Mouse (Mus musculus): ENCODE measurements at regions not wholly inside any gene's neighbourhood (a gene's known extent, or its start where the extent isn't known, plus 50 kb on each side); places are given as distances from the start of the nearest gene placed in this dataset.
A peak's percentile ranks its signal among the peaks of the same experiment; 100 is the strongest.

GRCm38 (mm10) chrX:145672776-145673175 is 167.8 kb upstream of the Amot start:
- DNase-seq (ENCODE audit: low spot score) (peak; percentile 25), ATAC-seq (ENCODE audit: low FRiP score) (0 out of 2 replicates have a peak, but pooled peaks have one; percentile 33)
- no peaks in the 10 kb centered on the region for H3K36me3 ChIP-seq (ENCODE audit: control insufficient read depth, insufficient read depth, low read length)
- H3K4me3 ChIP-seq (ENCODE audit: low read depth, low read length), result no peak overlapping the region
- H3K9ac ChIP-seq (ENCODE audit: low read depth, low read length), result no peak overlapping the region
- H3K9me3 ChIP-seq (ENCODE audit: control insufficient read depth, low read length), result no peaks in the 10 kb centered on the region
- H3K4me1 ChIP-seq (replicated peaks; ENCODE audit: control insufficient read depth, insufficient read depth, low read length), result no peaks in the 10 kb centered on the region
- H3K27me3 ChIP-seq (ENCODE audit: control insufficient read depth, insufficient read depth, low read length), result no peaks in the 10 kb centered on the region
- H3K27ac ChIP-seq (ENCODE audit: low read depth, low read length), result no peak overlapping the region
- no peak overlapping the region for H3K4me2 ChIP-seq (replicated peaks; ENCODE audit: low read depth, low read length)

GRCm38 (mm10) chrX:145651647-145652046 is 146.7 kb upstream of the Amot start:
- 80% methylated on average over 2 of the region's 2 CpGs for WGBS
- H3K9me3 ChIP-seq (ENCODE audit: control insufficient read depth, low read length), result no peaks in the 10 kb centered on the region
- no peak overlapping the region for H3K9ac ChIP-seq (ENCODE audit: low read depth, low read length)
- H3K27ac ChIP-seq (ENCODE audit: low read depth, low read length), result no peak overlapping the region
- no peaks in the 10 kb centered on the region for H3K4me1 ChIP-seq (replicated peaks; ENCODE audit: control insufficient read depth, insufficient read depth, low read length)
- ATAC-seq (ENCODE audit: low FRiP score) (no peak), DNase-seq (ENCODE audit: low spot score) (no peak)
- no peaks in the 10 kb centered on the region for H3K36me3 ChIP-seq (ENCODE audit: control insufficient read depth, insufficient read depth, low read length)
- H3K4me3 ChIP-seq (ENCODE audit: low read depth, low read length), result no peak overlapping the region
- H3K4me2 ChIP-seq (replicated peaks; ENCODE audit: low read depth, low read length), result no peak overlapping the region
- no peaks in the 10 kb centered on the region for H3K27me3 ChIP-seq (ENCODE audit: control insufficient read depth, insufficient read depth, low read length)

GRCm38 (mm10) chrX:145619649-145620048 is 114.7 kb upstream of the Amot start:
- Histone ChIP-seq H3K36me3 (ENCODE audit: control insufficient read depth, insufficient read depth, low read length) (no peaks in the 10 kb centered on the region), H3K9ac (ENCODE audit: low read depth, low read length) (no peak overlapping the region), H3K27me3 (ENCODE audit: control insufficient read depth, insufficient read depth, low read length) (no peaks in the 10 kb centered on the region), H3K4me1 (replicated peaks; ENCODE audit: control insufficient read depth, insufficient read depth, low read length) (no peaks in the 10 kb centered on the region), H3K27ac (ENCODE audit: low read depth, low read length) (no peak overlapping the region), H3K4me2 (replicated peaks; ENCODE audit: low read depth, low read length) (no peak overlapping the region), H3K9me3 (ENCODE audit: control insufficient read depth, low read length) (no peaks in the 10 kb centered on the region), H3K4me3 (ENCODE audit: low read depth, low read length) (no peak overlapping the region)
- DNase-seq (ENCODE audit: low spot score), result no peak
- WGBS, result 70% methylated on average over 3 of the region's 3 CpGs
- ATAC-seq (ENCODE audit: low FRiP score), result no peak

- Histone ChIP-seq H3K27me3 (ENCODE audit: control insufficient read depth, insufficient read depth, low read length) (no peaks in the 10 kb centered on the region), H3K27ac (ENCODE audit: low read depth, low read length) (no peak overlapping the region), H3K4me1 (replicated peaks; ENCODE audit: control insufficient read depth, insufficient read depth, low read length) (no peaks in the 10 kb centered on the region), H3K36me3 (ENCODE audit: control insufficient read depth, insufficient read depth, low read length) (no peaks in the 10 kb centered on the region), H3K4me3 (ENCODE audit: low read depth, low read length) (no peak overlapping the region), H3K9ac (ENCODE audit: low read depth, low read length) (no peak overlapping the region), H3K9me3 (ENCODE audit: control insufficient read depth, low read length) (no peaks in the 10 kb centered on the region), H3K4me2 (replicated peaks; ENCODE audit: low read depth, low read length) (no peak overlapping the region)
- 91% methylated on average over 10 of the region's 10 CpGs for WGBS
- no peak for DNase-seq (ENCODE audit: low spot score)
- no peak for ATAC-seq (ENCODE audit: low FRiP score)
Observed at GRCm38 (mm10) chrX:145602085-145602484, 97.1 kb upstream of the Amot start.

- Histone ChIP-seq H3K9ac (ENCODE audit: low read depth, low read length) (no peak overlapping the region), H3K9me3 (ENCODE audit: control insufficient read depth, low read length) (no peaks in the 10 kb centered on the region), H3K27me3 (ENCODE audit: control insufficient read depth, insufficient read depth, low read length) (no peaks in the 10 kb centered on the region), H3K4me2 (replicated peaks; ENCODE audit: low read depth, low read length) (no peak overlapping the region), H3K36me3 (ENCODE audit: control insufficient read depth, insufficient read depth, low read length) (no peaks in the 10 kb centered on the region), H3K27ac (ENCODE audit: low read depth, low read length) (no peak overlapping the region), H3K4me3 (ENCODE audit: low read depth, low read length) (no peak overlapping the region), H3K4me1 (replicated peaks; ENCODE audit: control insufficient read depth, insufficient read depth, low read length) (no peaks in the 10 kb centered on the region)
- 54% methylated on average over 1 of the region's 1 CpGs for WGBS
- no peak for DNase-seq (ENCODE audit: low spot score)
- ATAC-seq (ENCODE audit: low FRiP score), result no peak
Observed at GRCm38 (mm10) chrX:145590733-145591132, 85.8 kb upstream of the Amot start.

- H3K9ac ChIP-seq (ENCODE audit: low read depth, low read length), result no peak overlapping the region
- no peak overlapping the region for H3K4me2 ChIP-seq (replicated peaks; ENCODE audit: low read depth, low read length)
- H3K27ac ChIP-seq (ENCODE audit: low read depth, low read length), result no peak overlapping the region
- no peaks in the 10 kb centered on the region for H3K36me3 ChIP-seq (ENCODE audit: control insufficient read depth, insufficient read depth, low read length)
- no peaks in the 10 kb centered on the region for H3K9me3 ChIP-seq (ENCODE audit: control insufficient read depth, low read length)
- ATAC-seq (ENCODE audit: low FRiP score) (no peak), DNase-seq (ENCODE audit: low spot score) (no peak)
- H3K4me3 ChIP-seq (ENCODE audit: low read depth, low read length), result no peak overlapping the region
- 80% methylated on average over 3 of the region's 3 CpGs for WGBS
- no peaks in the 10 kb centered on the region for H3K27me3 ChIP-seq (ENCODE audit: control insufficient read depth, insufficient read depth, low read length)
- no peaks in the 10 kb centered on the region for H3K4me1 ChIP-seq (replicated peaks; ENCODE audit: control insufficient read depth, insufficient read depth, low read length)
Observed at GRCm38 (mm10) chrX:145567528-145567927, 62.5 kb upstream of the Amot start.

GRCm38 (mm10) chrX:145567073-145567472 is 62.1 kb upstream of the Amot start:
- WGBS, result 83% methylated on average over 2 of the region's 2 CpGs

GRCm38 (mm10) chrX:145558881-145559280 is 53.9 kb upstream of the Amot start:
- H3K4me1 ChIP-seq (replicated peaks; ENCODE audit: control insufficient read depth, insufficient read depth, low read length), result no peaks in the 10 kb centered on the region
- no peak overlapping the region for H3K4me3 ChIP-seq (ENCODE audit: low read depth, low read length)
- WGBS, result 74% methylated on average over 1 of the region's 1 CpGs
- H3K9ac ChIP-seq (ENCODE audit: low read depth, low read length), result no peak overlapping the region
- H3K9me3 ChIP-seq (ENCODE audit: control insufficient read depth, low read length), result no peaks in the 10 kb centered on the region
- ATAC-seq (ENCODE audit: low FRiP score) (no peak), DNase-seq (ENCODE audit: low spot score) (no peak)
- H3K4me2 ChIP-seq (replicated peaks; ENCODE audit: low read depth, low read length), result no peak overlapping the region
- H3K27me3 ChIP-seq (ENCODE audit: control insufficient read depth, insufficient read depth, low read length), result no peaks in the 10 kb centered on the region
- no peaks in the 10 kb centered on the region for H3K36me3 ChIP-seq (ENCODE audit: control insufficient read depth, insufficient read depth, low read length)
- H3K27ac ChIP-seq (ENCODE audit: low read depth, low read length), result no peak overlapping the region

More at GRCm38 (mm10) chrX:145567073-145567472, 62.1 kb upstream of the Amot start:
- H3K27ac ChIP-seq (ENCODE audit: low read depth, low read length), result no peak overlapping the region
- H3K27me3 ChIP-seq (ENCODE audit: control insufficient read depth, insufficient read depth, low read length), result no peaks in the 10 kb centered on the region
- H3K9me3 ChIP-seq (ENCODE audit: control insufficient read depth, low read length), result no peaks in the 10 kb centered on the region
- no peak overlapping the region for H3K4me3 ChIP-seq (ENCODE audit: low read depth, low read length)
- H3K9ac ChIP-seq (ENCODE audit: low read depth, low read length), result no peak overlapping the region
- H3K36me3 ChIP-seq (ENCODE audit: control insufficient read depth, insufficient read depth, low read length), result no peaks in the 10 kb centered on the region
- no peak overlapping the region for H3K4me2 ChIP-seq (replicated peaks; ENCODE audit: low read depth, low read length)
- no peaks in the 10 kb centered on the region for H3K4me1 ChIP-seq (replicated peaks; ENCODE audit: control insufficient read depth, insufficient read depth, low read length)
- ATAC-seq (ENCODE audit: low FRiP score), result no peak
- DNase-seq (ENCODE audit: low spot score), result no peak

All from hindbrain, embryonic 11.5 days (tissue).